Mouse (Mus musculus) midbrain, embryonic 15.5 days (tissue): ENCODE measurements around the gene Nmrk2. TPM values are rescaled to one million over a fixed set of nuclear protein-coding genes. Genes with fewer than 3 reads are reported as not detected.

Source experiments
- polyA plus RNA-seq: library from polyadenylated mRNA; unstranded; fragments of >200 nt; fragmentation: Nextera tagmentation; extraction: Ambion mirVana; gene quantifications from 2 replicates; pipeline ENCODE4 v1.2.1, GENCODE M21; 2015

Gene Nmrk2
- polyA plus RNA-seq, 1 experiment from 2014 or later = 0.14 TPM

Other genes with a start within 250 kb of the Nmrk2 start
- 19.0 and 21.2 TPM in 2 replicates for gene Gng7, start 187.1 kb downstream of the Nmrk2 start, polyA plus RNA-seq
- gene Diras1, start 176.4 kb downstream of the Nmrk2 start, polyA plus RNA-seq = 77.5 and 79.2 TPM in 2 replicates
- gene Slc39a3, start 164.6 kb downstream of the Nmrk2 start, polyA plus RNA-seq = 57.2 and 58.0 TPM in 2 replicates
- gene Sgta, start 141.9 kb downstream of the Nmrk2 start, polyA plus RNA-seq = 353 and 376 TPM in 2 replicates
- gene Thop1, start 132.0 kb downstream of the Nmrk2 start, polyA plus RNA-seq = 48.8 and 52.2 TPM in 2 replicates
- 0.36 and 0.48 TPM in 2 replicates for gene Creb3l3, start 103.2 kb downstream of the Nmrk2 start, polyA plus RNA-seq
- gene Map2k2, start 96.1 kb downstream of the Nmrk2 start, polyA plus RNA-seq = 258 and 270 TPM in 2 replicates
- 16.2 and 16.7 TPM in 2 replicates for gene Zbtb7a, start 66.8 kb downstream of the Nmrk2 start, polyA plus RNA-seq
- gene Pias4, start 34.1 kb downstream of the Nmrk2 start, polyA plus RNA-seq = 59.2 and 66.3 TPM in 2 replicates
- 588 and 606 TPM in 2 replicates for gene Eef2, start 25.4 kb downstream of the Nmrk2 start, polyA plus RNA-seq
- gene Dapk3, start 19.0 kb downstream of the Nmrk2 start, polyA plus RNA-seq = 66.3 and 67.3 TPM in 2 replicates
- gene 4930442H23Rik, start 18.2 kb downstream of the Nmrk2 start, polyA plus RNA-seq = not detected in 2 replicates
- gene Atcay, start 28.8 kb upstream of the Nmrk2 start, polyA plus RNA-seq = 95.3 and 96.7 TPM in 2 replicates
- gene Zfr2, start 31.1 kb upstream of the Nmrk2 start, polyA plus RNA-seq = 35.4 and 37.2 TPM in 2 replicates
- 37.2 and 40.1 TPM in 2 replicates for gene Matk, start 50.9 kb upstream of the Nmrk2 start, polyA plus RNA-seq
- gene Mrpl54, start 64.9 kb upstream of the Nmrk2 start, polyA plus RNA-seq = 124 and 126 TPM in 2 replicates
- gene Apba3, start 64.9 kb upstream of the Nmrk2 start, polyA plus RNA-seq = 36.4 and 38.5 TPM in 2 replicates
- 6.9 and 8.0 TPM in 2 replicates for gene Tjp3, start 89.5 kb upstream of the Nmrk2 start, polyA plus RNA-seq
- 154 and 159 TPM in 2 replicates for gene Pip5k1c, start 90.9 kb upstream of the Nmrk2 start, polyA plus RNA-seq
- gene Cactin, start 119.1 kb upstream of the Nmrk2 start, polyA plus RNA-seq = 35.8 and 38.3 TPM in 2 replicates
- gene Tbxa2r, start 126.7 kb upstream of the Nmrk2 start, polyA plus RNA-seq = 5.7 and 6.2 TPM in 2 replicates
- not detected in 2 replicates for gene Gipc3, start 141.2 kb upstream of the Nmrk2 start, polyA plus RNA-seq
- gene Hmg20b, start 148.4 kb upstream of the Nmrk2 start, polyA plus RNA-seq = 26.6 and 29.9 TPM in 2 replicates
- gene Mfsd12, start 155.4 kb upstream of the Nmrk2 start, polyA plus RNA-seq = 19.7 and 22.5 TPM in 2 replicates
- 1.1 TPM in 2 replicates for gene 4930404N11Rik, start 163.8 kb upstream of the Nmrk2 start, polyA plus RNA-seq
- 153 and 159 TPM in 2 replicates for gene Fzr1, start 176.5 kb upstream of the Nmrk2 start, polyA plus RNA-seq
- gene Dohh, start 182.4 kb upstream of the Nmrk2 start, polyA plus RNA-seq = 90.4 and 92.6 TPM in 2 replicates
- 8.4 and 9.3 TPM in 2 replicates for gene Gm48551, start 182.4 kb upstream of the Nmrk2 start, polyA plus RNA-seq
- gene Gm48552, start 187.0 kb upstream of the Nmrk2 start, polyA plus RNA-seq = 2.7 and 3.3 TPM in 2 replicates
- gene Smim24, start 191.0 kb upstream of the Nmrk2 start, polyA plus RNA-seq = 1.4 and 1.6 TPM in 2 replicates